Mouse (Mus musculus) liver, postnatal 0 days (tissue): ENCODE data around the gene Palm3.

Experiments used
- CTCF ChIP-seq: sonication (generic); IDR thresholded peaks from 2 replicates; pipeline ENCODE4 v1.5.1; 2016; ENCODE audit warnings: antibody characterized with exemption, low read depth
- EP300 ChIP-seq: IDR thresholded peaks from 2 replicates; pipeline ENCODE4 v1.6.1; 2016; ENCODE audit warnings: antibody characterized with exemption, low read depth, mild to moderate bottlenecking

GRCm38 (mm10) chr8:84057827-84058226 is 36.6 kb downstream of the Palm3 start:
- TF ChIP-seq CTCF (no peak), EP300 (no peak)
